Mouse (Mus musculus) lung, postnatal 0 days (tissue): ENCODE results near the gene Cyp2d10.

Experiments used
- CTCF ChIP-seq: IDR thresholded peaks from 2 replicates; pipeline ENCODE4 v1.5.1; 2016; ENCODE audit warnings: antibody characterized with exemption, mild to moderate bottlenecking
- EP300 ChIP-seq: IDR thresholded peaks from 2 replicates; pipeline ENCODE4 v1.6.1; 2016; ENCODE audit warnings: antibody characterized with exemption, mild to moderate bottlenecking, control low read depth

- TF ChIP-seq CTCF (no peak), EP300 (no peak)
Measured at GRCm38 (mm10) chr15:82435011-82435410, 28.0 kb upstream of the Cyp2d10 start.
